Mouse (Mus musculus) heart, postnatal 0 days (tissue): ENCODE measurements around the gene 9030025P20Rik.
"Not testable (repeated sequence)": the region's sequence is repeated elsewhere in the genome, so short reads cannot be mapped to it uniquely, and the experiment has no call there.

Experiments
- CTCF ChIP-seq: IDR thresholded peaks from 2 replicates; pipeline ENCODE4 v1.5.1; 2016; ENCODE audit warnings: antibody characterized with exemption, control low read depth, low read depth
- EP300 ChIP-seq: IDR thresholded peaks from 2 replicates; pipeline ENCODE4 v1.6.1; 2016; ENCODE audit warnings: antibody characterized with exemption, low read depth

GRCm38 (mm10) chr17:15009706-15010413, 31.6 kb downstream of the 9030025P20Rik start, which contains the start of gene Gm3435:
- TF ChIP-seq CTCF, EP300: not testable (repeated sequence)
